Mouse (Mus musculus) bone marrow, adult 2 months (tissue): ENCODE data around the gene Mpi. TPM values are rescaled to one million over a fixed set of nuclear protein-coding genes. Genes with fewer than 3 reads are reported as not detected.

ENCODE experiments used
- H3K27ac ChIP-seq: fragments of 200-500 bp; 2 replicates; pipeline ENCODE4 v1.5.1; 2012; ENCODE audit warnings: low read depth, mild to moderate bottlenecking, control low read depth, inconsistent platforms, low read length; ENCODE audit not compliant: control insufficient read depth, poor library complexity, insufficient read depth
- H3K4me1 ChIP-seq: fragments of 200-500 bp; 2 replicates; pipeline ENCODE4 v1.6.1; 2011; ENCODE audit warnings: low read length; ENCODE audit not compliant: control insufficient read depth, insufficient read depth
- H3K4me3 ChIP-seq: fragments of 200-500 bp; replicated peaks from 2 replicates; pipeline ENCODE3; 2011; ENCODE audit warnings: mild to moderate bottlenecking, low read depth, low read length, control low read depth; ENCODE audit not compliant: control insufficient read depth
- CTCF ChIP-seq: fragments of 200-500 bp; IDR thresholded peaks from 2 replicates; pipeline ENCODE4 v1.5.1; 2011; ENCODE audit warnings: low read length, control low read depth; ENCODE audit not compliant: control insufficient read depth, insufficient read depth
- POLR2A ChIP-seq: fragments of 200-500 bp; IDR thresholded peaks from 2 replicates; pipeline ENCODE4 v1.6.1; 2011; ENCODE audit warnings: low read depth, mild to moderate bottlenecking, control low read depth, low read length, borderline replicate concordance; ENCODE audit not compliant: control insufficient read depth
- WGBS: fragments of 180-500 bp; shearing (Covaris S2); methylation state at CpG from one replicate; pipeline ENCODE4 v1.1.7; 2018; 5-methylcytosine and 5-hydroxymethylcytosine counted together
- polyA plus RNA-seq: library from polyadenylated mRNA; stranded (reverse); fragments of >200 nt; gene quantifications from 2 replicates; pipeline ENCODE4 v1.2.4, GENCODE M21; 2011; ENCODE audit warnings: low replicate concordance; ENCODE audit not compliant: missing spikeins, insufficient read depth, insufficient read length

The Mpi gene
- polyA plus RNA-seq, 1 experiment = 17.8 TPM

GRCm38 (mm10) chr9:57568500-57568899 lies 15.9 kb upstream of the Mpi start:
- TF ChIP-seq CTCF = no peak
- TF ChIP-seq POLR2A = no peak
- no peak overlapping the region for H3K4me3 ChIP-seq
- WGBS = 84% methylated on average over 6 of the region's 6 CpGs
- H3K4me1 ChIP-seq = peaks cover 4% of the 10 kb centered on the region
- no peak overlapping the region for H3K27ac ChIP-seq

- no peak overlapping the region for H3K27ac ChIP-seq
- H3K4me1 ChIP-seq = peaks cover 8% of the 10 kb centered on the region
- TF ChIP-seq POLR2A = no peak
- TF ChIP-seq CTCF = no peak
- 78% methylated on average over 8 of the region's 8 CpGs for WGBS
- no peak overlapping the region for H3K4me3 ChIP-seq
Measured at GRCm38 (mm10) chr9:57566846-57567245, 14.3 kb upstream of the Mpi start.

GRCm38 (mm10) chr9:57565741-57566221 lies 13.2 kb upstream of the Mpi start:
- TF ChIP-seq POLR2A = no peak
- TF ChIP-seq CTCF = no peak
- WGBS = 27% methylated on average over 10 of the region's 10 CpGs
- peak overlapping the region; percentile 68 for H3K27ac ChIP-seq

GRCm38 (mm10) chr9:57564609-57565008 lies 12.0 kb upstream of the Mpi start:
- H3K4me1 ChIP-seq = peaks cover 8% of the 10 kb centered on the region
- no peak overlapping the region for H3K27ac ChIP-seq
- no peak overlapping the region for H3K4me3 ChIP-seq
- WGBS = 66% methylated on average over 6 of the region's 6 CpGs
- no peak for TF ChIP-seq CTCF
- no peak for TF ChIP-seq POLR2A

More at GRCm38 (mm10) chr9:57565741-57566221, 13.2 kb upstream of the Mpi start:
- H3K4me3 ChIP-seq = peak overlapping the region; percentile 1
- H3K4me1 ChIP-seq = peaks cover 8% of the 10 kb centered on the region

GRCm38 (mm10) chr9:57562896-57563372 lies 10.4 kb upstream of the Mpi start:
- Histone ChIP-seq H3K27ac (peak overlapping the region; percentile 64), H3K4me3 (peak overlapping the region; percentile 40), H3K4me1 (peaks cover 8% of the 10 kb centered on the region)
- 35% methylated on average over 4 of the region's 4 CpGs for WGBS
- TF ChIP-seq CTCF (no peak), POLR2A (no peak)

- H3K4me3 ChIP-seq = peak overlapping the region; percentile 64
- TF ChIP-seq POLR2A (no peak), CTCF (no peak)
- 7% methylated on average over 13 of the region's 13 CpGs for WGBS
- peaks cover 8% of the 10 kb centered on the region for H3K4me1 ChIP-seq
- peak overlapping the region; percentile 93 for H3K27ac ChIP-seq
Measured at GRCm38 (mm10) chr9:57561711-57562099, 9.1 kb upstream of the Mpi start.

GRCm38 (mm10) chr9:57560861-57561710 lies 8.5 kb upstream of the Mpi start, which contains the start of gene Scamp2:
Scamp2 (plus strand) TSS chr9:57560943.
- whole genome bisulfite sequencing = under 1% methylated on average over 37 of the region's 37 CpGs

GRCm38 (mm10) chr9:57560263-57560662 lies 7.7 kb upstream of the Mpi start:
- WGBS = 24% methylated on average over 7 of the region's 7 CpGs
- TF ChIP-seq CTCF = no peak
- no peak for TF ChIP-seq POLR2A
- Histone ChIP-seq H3K4me1 (peaks cover 6% of the 10 kb centered on the region), H3K4me3 (peak overlapping the region; percentile 89), H3K27ac (no peak overlapping the region)

More at GRCm38 (mm10) chr9:57560861-57561710, 8.5 kb upstream of the Mpi start, which contains the start of gene Scamp2:
- Histone ChIP-seq H3K4me3 (peak within 1 kb of the TSS; percentile 89), H3K4me1 (peaks cover 6% of the 10 kb centered on the region), H3K27ac (peak within 1 kb of the TSS; percentile 93)
- peak; percentile 96 for TF ChIP-seq POLR2A
- TF ChIP-seq CTCF = peak; percentile 40; the same call in 1 of the 2 replicates
